Mouse (Mus musculus): ENCODE results near the gene Fxyd4.

The Fxyd4 gene

GRCm38 (mm10) chr6:117918043-117918442 is 19.4 kb downstream of the Fxyd4 start:
- no peak for DNase-seq (ENCODE audit: low spot score in 2 of 2)

GRCm38 (mm10) chr6:117917576-117917975 is 19.9 kb downstream of the Fxyd4 start:
- peak; percentile 57 to 59 for DNase-seq (ENCODE audit: low spot score in 2 of 2)

- DNase-seq (ENCODE audit: low spot score in 2 of 2) = peak; percentile 55 to 58
These were observed 20.6 kb downstream of the Fxyd4 start for GRCm38 (mm10) chr6:117916737-117917426.

- DNase-seq (ENCODE audit: low spot score in 2 of 2) = no peak
These were observed 21.2 kb downstream of the Fxyd4 start for GRCm38 (mm10) chr6:117916205-117916736.

- DNase-seq (ENCODE audit: low spot score in 2 of 2) = no peak
These were observed 23.0 kb downstream of the Fxyd4 start for GRCm38 (mm10) chr6:117914541-117914940.

- DNase-seq (ENCODE audit: low spot score in 2 of 2) = no peak
These were observed 27.3 kb downstream of the Fxyd4 start for GRCm38 (mm10) chr6:117910120-117910661.

- no peak for DNase-seq (ENCODE audit: low spot score in 2 of 2)
These were observed 29.0 kb downstream of the Fxyd4 start for GRCm38 (mm10) chr6:117908424-117908900.

- DNase-seq (ENCODE audit: low spot score in 2 of 2) = peak in 1 of 2 experiments; percentile 48
These were observed 29.5 kb downstream of the Fxyd4 start for GRCm38 (mm10) chr6:117907979-117908355.

GRCm38 (mm10) chr6:117907301-117907978 is 30.1 kb downstream of the Fxyd4 start:
- peak; percentile 80 to 81 for DNase-seq (ENCODE audit: low spot score in 2 of 2)

GRCm38 (mm10) chr6:117906590-117907271 is 30.8 kb downstream of the Fxyd4 start:
- peak; percentile 98 to 99 for DNase-seq (ENCODE audit: low spot score in 2 of 2)

- DNase-seq (ENCODE audit: low spot score in 2 of 2) = peak in 1 of 2 experiments; percentile 41
These were observed 31.4 kb downstream of the Fxyd4 start for GRCm38 (mm10) chr6:117906015-117906531.

- no peak for DNase-seq (ENCODE audit: low spot score in 2 of 2)
These were observed 32.1 kb downstream of the Fxyd4 start for GRCm38 (mm10) chr6:117905260-117905930.

- DNase-seq (ENCODE audit: low spot score in 2 of 2) = no peak
These were observed 33.7 kb downstream of the Fxyd4 start for GRCm38 (mm10) chr6:117903836-117904235.

- DNase-seq (ENCODE audit: low spot score in 2 of 2) = no peak
These were observed 34.9 kb downstream of the Fxyd4 start for GRCm38 (mm10) chr6:117902556-117902955.

GRCm38 (mm10) chr6:117901510-117902402 is 35.7 kb downstream of the Fxyd4 start:
- no peak for DNase-seq (ENCODE audit: low spot score in 2 of 2)

- no peak for DNase-seq (ENCODE audit: low spot score in 2 of 2)
These were observed 37.1 kb downstream of the Fxyd4 start, which contains the start of gene Hnrnpf for GRCm38 (mm10) chr6:117900126-117901080. Gene Hnrnpf (plus strand): TSS chr6:117900324.

GRCm38 (mm10) chr6:117897800-117898199 is 39.7 kb downstream of the Fxyd4 start:
- DNase-seq (ENCODE audit: low spot score in 2 of 2) = no peak

GRCm38 (mm10) chr6:117893435-117893834 is 44.1 kb downstream of the Fxyd4 start:
- no peak for DNase-seq (ENCODE audit: low spot score in 2 of 2)

- no peak for DNase-seq (ENCODE audit: low spot score in 2 of 2)
These were observed 45.1 kb downstream of the Fxyd4 start for GRCm38 (mm10) chr6:117892386-117892785.

Measured in right cerebral cortex, postnatal 10 days (tissue).